Mouse (Mus musculus) hindbrain, embryonic 16.5 days (tissue): ENCODE data around the gene Tmem168. TPM values are rescaled to one million over a fixed set of nuclear protein-coding genes. Genes with fewer than 3 reads are reported as not detected.

ENCODE experiments used
- ATAC-seq: fragments of 200-750 bp; cut with Nextera tagmentation; 2 replicates; pipeline ENCODE4 v1.8.0; 2017; ENCODE audit warnings: moderate TSS enrichment, moderate library complexity
- H3K27ac ChIP-seq: fragments of 300-500 bp; sonication (generic); 2 replicates; pipeline ENCODE4 v1.5.1; 2014; ENCODE audit warnings: low read depth, mild to moderate bottlenecking, control low read depth, low read length, moderate library complexity
- H3K27me3 ChIP-seq: fragments of 300-500 bp; sonication (generic); replicated peaks from 2 replicates; pipeline ENCODE4 v1.6.1; 2014; ENCODE audit warnings: low read length; ENCODE audit not compliant: control insufficient read depth, insufficient read depth
- H3K36me3 ChIP-seq: fragments of 300-500 bp; sonication (generic); 2 replicates; pipeline ENCODE4 v1.6.1; 2014; ENCODE audit warnings: mild to moderate bottlenecking, low read length, moderate library complexity, mixed read lengths; ENCODE audit not compliant: control insufficient read depth, insufficient read depth
- H3K4me1 ChIP-seq: fragments of 300-500 bp; sonication (generic); 2 replicates; pipeline ENCODE4 v1.6.1; 2014; ENCODE audit warnings: low read depth, low read length; ENCODE audit not compliant: control insufficient read depth, insufficient read depth
- H3K4me2 ChIP-seq: fragments of 300-500 bp; sonication (generic); 2 replicates; pipeline ENCODE4 v1.6.1; 2014; ENCODE audit warnings: mild to moderate bottlenecking, low read length, control low read depth, moderate library complexity
- H3K4me3 ChIP-seq: fragments of 300-500 bp; sonication (generic); 2 replicates; pipeline ENCODE4 v1.5.1; 2014; ENCODE audit warnings: mild to moderate bottlenecking, low read length, control low read depth, moderate library complexity
- H3K9ac ChIP-seq: fragments of 300-500 bp; sonication (generic); 2 replicates; pipeline ENCODE4 v1.6.1; 2014; ENCODE audit warnings: low read depth, mild to moderate bottlenecking, control low read depth, low read length, moderate library complexity
- H3K9me3 ChIP-seq: fragments of 300-500 bp; sonication (generic); 2 replicates; pipeline ENCODE4 v1.6.1; 2014; ENCODE audit warnings: mild to moderate bottlenecking, low read length, moderate library complexity; ENCODE audit not compliant: control insufficient read depth
- WGBS: fragments of 180-500 bp; shearing (Covaris S2); extraction: QIAGEN DNeasy Blood & Tissue Kit; methylation state at CpG from one replicate; pipeline ENCODE4 v1.1.7; 2014; 5-methylcytosine and 5-hydroxymethylcytosine counted together
- polyA plus RNA-seq: library from polyadenylated mRNA; unstranded; fragments of >200 nt; fragmentation: Nextera tagmentation; extraction: Ambion mirVana; gene quantifications from 2 replicates; pipeline ENCODE4 v1.2.1, GENCODE M21; 2015

The Tmem168 gene
- polyA plus RNA-seq, 1 experiment from 2014 or later = 19.4 TPM

DNA sequence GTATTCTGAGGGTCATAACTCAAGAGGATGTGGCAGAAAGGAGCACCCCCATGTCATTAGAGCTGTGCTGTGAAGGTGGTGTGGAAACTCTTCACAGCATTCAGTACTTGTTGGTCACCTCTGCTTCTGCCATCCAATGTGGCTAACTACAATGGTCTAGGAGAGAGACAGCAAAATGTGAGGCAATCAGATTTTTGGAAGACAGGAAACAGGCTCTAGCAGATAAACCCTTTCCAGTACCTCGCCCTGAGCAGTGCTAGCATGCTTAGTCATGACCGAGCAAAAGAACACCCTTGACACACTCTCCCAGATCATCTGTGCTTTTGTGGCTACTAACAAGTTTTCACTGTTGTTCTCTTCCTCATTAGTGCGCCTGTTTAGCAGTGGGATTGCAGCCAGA lies 9.2 kb upstream of the Tmem168 start:
- no peak for ATAC-seq
- H3K9me3 ChIP-seq = no peaks in the 10 kb centered on the region
- WGBS = 91% methylated on average over 3 of the region's 3 CpGs
- H3K4me3 ChIP-seq = no peak overlapping the region
- H3K36me3 ChIP-seq = no peaks in the 10 kb centered on the region
- no peak overlapping the region for H3K4me2 ChIP-seq
- no peak overlapping the region for H3K27ac ChIP-seq
- no peaks in the 10 kb centered on the region for H3K27me3 ChIP-seq
- no peak overlapping the region for H3K9ac ChIP-seq
- H3K4me1 ChIP-seq = no peaks in the 10 kb centered on the region

DNA sequence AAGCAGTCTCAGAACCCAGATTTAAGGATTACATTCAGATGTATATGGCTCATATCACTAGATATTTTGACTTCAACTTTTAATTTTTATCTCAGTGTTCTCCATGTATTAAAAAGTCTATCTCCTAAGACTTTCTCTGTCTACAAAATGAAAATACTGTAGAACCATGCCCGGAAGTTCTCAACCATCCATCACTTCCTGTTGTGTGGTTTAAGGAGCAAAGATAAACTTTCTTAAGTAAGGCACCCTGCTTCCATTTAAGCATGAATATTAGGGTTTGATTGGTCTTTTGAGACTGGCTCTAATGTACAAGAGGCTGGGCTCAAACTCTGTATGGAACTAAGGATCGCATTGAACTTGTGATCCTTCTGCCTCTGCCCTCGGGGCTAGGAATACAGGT lies 6.7 kb upstream of the Tmem168 start:
- WGBS = 94% methylated on average over 3 of the region's 3 CpGs
- no peaks in the 10 kb centered on the region for H3K4me1 ChIP-seq
- H3K27ac ChIP-seq = no peak overlapping the region
- no peaks in the 10 kb centered on the region for H3K36me3 ChIP-seq
- no peaks in the 10 kb centered on the region for H3K27me3 ChIP-seq
- H3K9me3 ChIP-seq = no peaks in the 10 kb centered on the region
- H3K9ac ChIP-seq = no peak overlapping the region
- no peak overlapping the region for H3K4me3 ChIP-seq
- no peak overlapping the region for H3K4me2 ChIP-seq
- no peak for ATAC-seq

DNA sequence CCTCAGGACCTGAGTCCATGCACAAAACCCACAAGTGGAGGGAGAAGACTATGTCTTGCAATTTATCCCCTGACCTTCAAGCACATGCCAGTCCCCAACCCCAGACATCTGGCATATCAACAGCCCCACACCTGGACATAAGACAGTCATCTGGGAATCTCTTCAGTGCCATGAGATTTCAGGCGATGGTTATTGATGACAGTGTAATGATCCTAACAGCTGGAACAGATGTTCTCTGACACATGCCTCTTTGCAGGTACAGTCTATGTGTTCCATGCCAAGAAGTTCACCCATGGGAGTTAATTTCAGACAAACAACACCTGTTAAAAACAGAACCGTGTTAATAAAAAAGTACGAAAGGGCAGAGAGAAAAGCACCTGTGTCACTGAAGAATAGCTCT lies 5.8 kb upstream of the Tmem168 start:
- Histone ChIP-seq H3K36me3 (no peaks in the 10 kb centered on the region), H3K4me1 (no peaks in the 10 kb centered on the region), H3K9me3 (no peaks in the 10 kb centered on the region), H3K4me3 (no peak overlapping the region), H3K27me3 (no peaks in the 10 kb centered on the region), H3K27ac (no peak overlapping the region), H3K9ac (no peak overlapping the region), H3K4me2 (no peak overlapping the region)
- ATAC-seq = peak; percentile 45; the same call in 1 of the 2 replicates
- 75% methylated on average over 3 of the region's 3 CpGs for WGBS

DNA sequence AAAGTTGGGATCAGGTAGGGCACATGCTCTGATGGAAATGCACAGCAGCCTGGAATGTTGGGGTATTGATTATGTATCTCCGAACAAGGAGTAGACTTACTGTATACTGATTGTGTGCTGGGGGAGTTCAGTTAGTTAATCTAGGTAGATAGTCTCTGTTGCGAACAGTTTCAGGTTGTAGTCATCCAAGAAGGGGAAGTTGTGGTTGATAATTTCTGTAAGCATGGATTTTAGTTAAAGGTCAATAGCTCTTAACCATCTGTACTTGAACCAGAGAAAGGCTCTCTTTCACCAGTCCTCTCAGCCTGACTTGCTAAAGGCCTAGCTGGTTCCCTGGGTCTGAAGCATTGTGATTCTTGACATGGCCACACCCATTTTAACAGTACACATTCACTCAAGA lies 3.0 kb upstream of the Tmem168 start:
- H3K9ac ChIP-seq = no peak overlapping the region
- no peaks in the 10 kb centered on the region for H3K27me3 ChIP-seq
- no peak overlapping the region for H3K4me2 ChIP-seq
- no peak overlapping the region for H3K27ac ChIP-seq
- no peak overlapping the region for H3K4me3 ChIP-seq
- H3K36me3 ChIP-seq = no peaks in the 10 kb centered on the region
- no peaks in the 10 kb centered on the region for H3K9me3 ChIP-seq
- 98% methylated on average over 2 of the region's 2 CpGs for WGBS
- peaks cover 10% of the 10 kb centered on the region for H3K4me1 ChIP-seq
- ATAC-seq = no peak

DNA sequence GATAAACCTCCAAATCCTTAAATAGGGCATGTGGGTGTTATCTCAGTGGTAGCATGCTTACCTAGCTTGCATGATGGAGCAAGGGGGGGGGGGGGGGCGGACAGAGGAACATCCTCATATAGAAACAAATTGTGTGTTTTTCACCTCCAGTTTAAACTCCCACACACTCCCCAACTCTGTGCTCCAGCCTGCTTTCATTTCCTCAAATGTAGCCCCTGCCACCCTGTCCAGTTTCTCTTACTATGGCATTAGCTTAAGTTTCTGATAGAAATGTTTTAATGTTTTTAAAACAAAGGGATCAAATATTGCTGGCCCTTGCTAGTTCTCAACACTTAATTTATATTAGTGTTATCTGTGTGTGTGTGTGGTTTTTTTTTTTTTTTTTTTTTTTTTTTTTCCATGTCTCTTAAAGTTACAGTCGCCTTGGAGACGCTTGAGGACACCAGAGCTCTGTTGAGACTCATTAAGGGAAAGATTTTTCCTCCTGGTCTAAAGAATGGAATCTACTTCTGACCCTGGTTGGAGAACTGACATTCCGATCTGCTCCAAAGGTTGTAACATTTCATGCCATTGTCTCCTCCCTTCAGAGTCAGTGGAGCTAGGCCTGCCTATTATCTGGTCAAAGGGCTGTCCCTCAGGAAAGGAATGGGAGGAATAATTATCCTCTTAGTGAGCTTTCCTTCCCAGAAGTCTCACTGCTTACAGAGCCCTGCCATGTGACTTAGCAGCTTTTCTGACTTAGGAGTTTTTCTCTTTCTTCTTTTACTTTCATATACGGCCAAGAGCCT lies 1.6 kb upstream of the Tmem168 start:
- ATAC-seq = no peak
- no peaks in the 10 kb centered on the region for H3K9me3 ChIP-seq
- peaks cover 10% of the 10 kb centered on the region for H3K4me1 ChIP-seq
- H3K4me2 ChIP-seq = no peak overlapping the region
- 52% methylated on average over 5 of the region's 5 CpGs for WGBS
- H3K27me3 ChIP-seq = no peaks in the 10 kb centered on the region
- no peaks in the 10 kb centered on the region for H3K36me3 ChIP-seq
- no peak overlapping the region for H3K27ac ChIP-seq
- H3K4me3 ChIP-seq = no peak overlapping the region
- H3K9ac ChIP-seq = no peak overlapping the region

DNA sequence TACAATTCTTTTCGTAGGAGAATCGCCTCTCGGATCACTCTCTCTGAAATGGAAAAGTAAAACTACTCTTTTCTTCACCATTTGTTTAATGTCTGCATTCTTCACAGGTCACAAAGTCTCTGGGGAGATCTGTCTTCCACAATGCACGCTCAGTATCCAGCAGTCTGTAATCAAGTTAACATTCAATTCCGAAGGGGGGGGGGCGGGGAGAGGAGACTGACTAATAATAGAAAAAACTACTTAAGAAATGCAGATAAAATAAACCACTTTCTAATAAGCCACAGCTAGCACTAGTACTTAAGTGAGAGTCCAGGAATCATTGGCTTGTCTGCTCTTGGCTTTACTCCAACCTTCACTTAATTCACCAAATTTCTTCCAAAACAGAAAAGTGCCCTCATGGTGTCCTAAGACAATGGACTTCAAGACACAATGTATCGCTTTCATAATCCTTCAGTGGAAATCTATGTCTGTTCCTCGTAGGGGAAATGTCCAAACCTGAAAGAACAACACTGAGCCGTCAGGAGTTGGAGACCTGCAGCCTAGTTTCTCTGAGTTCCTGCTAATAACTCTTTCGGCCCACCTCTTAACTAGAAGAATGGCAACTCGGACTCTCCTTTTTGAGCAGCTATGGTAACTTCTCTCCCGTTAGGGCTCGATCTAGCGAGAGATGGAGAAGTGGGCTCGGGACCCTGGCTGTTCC lies 829 bp downstream of the Tmem168 start:
- no peaks in the 10 kb centered on the region for H3K27me3 ChIP-seq
- no peaks in the 10 kb centered on the region for H3K36me3 ChIP-seq
- no peaks in the 10 kb centered on the region for H3K9me3 ChIP-seq
- ATAC-seq = no peak; the same call in 1 of the 2 replicates
- H3K4me3 ChIP-seq = peak overlapping the region; percentile 92
- peak overlapping the region; percentile 98 for H3K9ac ChIP-seq
- H3K27ac ChIP-seq = peak overlapping the region; percentile 97
- peaks cover 10% of the 10 kb centered on the region for H3K4me1 ChIP-seq
- peak overlapping the region; percentile 81 for H3K4me2 ChIP-seq
- 9% methylated on average over 15 of the region's 15 CpGs for WGBS

DNA sequence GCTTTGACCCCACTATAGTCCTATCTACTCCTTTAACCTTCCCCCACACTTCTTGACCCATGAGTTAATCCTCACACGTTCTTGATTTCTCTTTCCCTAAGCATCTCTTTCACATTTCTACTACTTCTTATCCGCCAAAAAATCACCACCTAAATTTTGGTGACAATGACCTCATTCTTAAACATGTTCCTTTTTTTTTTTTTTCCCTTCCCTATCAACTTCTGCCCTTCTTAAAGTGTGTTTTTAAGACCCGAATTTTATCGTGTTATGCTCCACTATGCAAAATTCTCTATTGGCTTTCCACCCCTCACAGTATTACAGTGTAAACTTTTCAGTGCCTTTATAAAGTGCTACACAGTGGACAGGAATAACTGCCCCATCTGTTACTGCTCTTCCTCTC lies 1.5 kb downstream of the Tmem168 start:
- no peak for ATAC-seq
- H3K9me3 ChIP-seq = no peaks in the 10 kb centered on the region
- H3K36me3 ChIP-seq = no peaks in the 10 kb centered on the region
- peak overlapping the region; percentile 81 for H3K4me2 ChIP-seq
- H3K4me1 ChIP-seq = peaks cover 12% of the 10 kb centered on the region
- 78% methylated on average over 4 of the region's 4 CpGs for WGBS
- no peak overlapping the region for H3K9ac ChIP-seq
- no peak overlapping the region for H3K27ac ChIP-seq
- H3K27me3 ChIP-seq = no peaks in the 10 kb centered on the region
- no peak overlapping the region for H3K4me3 ChIP-seq

DNA sequence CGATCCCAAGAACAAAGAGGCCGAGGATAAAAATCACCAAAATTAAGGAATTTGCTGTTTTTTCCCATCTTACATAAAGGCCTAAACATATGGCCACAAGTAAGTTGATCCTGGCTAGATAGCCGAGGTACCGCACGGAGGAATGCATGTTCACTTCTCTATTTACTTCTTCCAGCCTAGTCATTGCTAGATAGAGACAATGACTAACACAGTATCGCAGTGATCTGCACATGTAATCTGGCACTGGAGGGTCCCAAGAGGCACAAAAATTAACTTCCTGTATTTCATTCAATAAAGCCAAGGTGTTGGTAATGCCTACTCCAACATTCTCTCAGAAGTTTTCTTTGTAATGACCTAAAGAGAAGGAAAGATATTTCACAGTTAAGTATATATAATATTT lies 4.8 kb downstream of the Tmem168 start:
- Histone ChIP-seq H3K9ac (no peak overlapping the region), H3K4me3 (no peak overlapping the region), H3K27ac (no peak overlapping the region), H3K36me3 (no peaks in the 10 kb centered on the region), H3K27me3 (no peaks in the 10 kb centered on the region), H3K9me3 (no peaks in the 10 kb centered on the region), H3K4me2 (no peak overlapping the region), H3K4me1 (peaks cover 9% of the 10 kb centered on the region)
- 95% methylated on average over 6 of the region's 6 CpGs for WGBS
- no peak for ATAC-seq

DNA sequence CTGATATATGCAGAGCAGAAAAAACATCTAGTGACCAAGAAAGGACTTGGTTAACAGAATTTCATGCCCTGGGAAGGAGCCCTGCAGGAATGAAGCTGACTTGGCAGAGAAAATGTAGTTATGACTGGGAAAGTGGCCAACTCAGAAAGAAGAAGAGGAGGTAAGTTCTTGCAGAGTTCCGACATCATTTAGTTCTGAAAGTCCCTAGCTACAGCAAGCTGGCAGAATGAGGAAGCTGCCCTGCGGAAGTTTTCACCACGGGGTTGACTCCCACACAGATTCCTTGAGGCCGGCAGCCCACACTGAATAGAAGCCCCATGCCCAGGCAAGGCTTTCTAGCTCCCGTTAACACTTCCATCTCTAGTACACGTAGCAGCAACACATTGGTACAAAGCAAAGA lies 6.3 kb downstream of the Tmem168 start:
- Histone ChIP-seq H3K27ac (no peak overlapping the region), H3K4me1 (peaks cover 5% of the 10 kb centered on the region), H3K4me2 (peak overlapping the region; percentile 5; the same call in 1 of the 2 replicates), H3K4me3 (no peak overlapping the region), H3K9ac (no peak overlapping the region), H3K9me3 (no peaks in the 10 kb centered on the region), H3K36me3 (no peaks in the 10 kb centered on the region), H3K27me3 (no peaks in the 10 kb centered on the region)
- 58% methylated on average over 6 of the region's 6 CpGs for WGBS
- peak; percentile 45; the same call in 1 of the 2 replicates for ATAC-seq
